In the genomic region with DNA sequence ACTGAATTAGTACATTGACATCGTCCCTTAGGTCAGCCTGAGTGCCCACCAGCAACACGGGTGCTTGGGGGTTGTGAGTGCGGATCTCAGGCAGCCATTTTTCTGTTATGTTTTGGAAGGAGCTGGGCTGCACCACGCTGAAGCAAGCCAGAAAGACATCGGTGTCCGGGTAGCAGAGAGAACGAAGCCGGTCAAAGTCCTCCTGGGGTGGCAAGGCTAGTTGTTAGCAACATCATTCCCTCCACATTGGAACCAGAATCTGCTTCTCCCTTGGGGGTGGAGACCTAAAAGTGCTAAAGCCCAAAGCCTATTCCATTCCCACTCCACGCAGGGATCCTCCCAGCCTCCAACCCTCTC, we compare ENCODE assay signal across 9 mouse cellular contexts. TPM values are rescaled to one million over a fixed set of nuclear protein-coding genes. Genes with fewer than 3 reads are reported as not detected.
DNase-seq lines count a peak whose midpoint lies in the region; ATAC-seq and TF ChIP-seq lines count a peak whose summit lies in the region.
"Had no signal": no experiment of that assay in that cellular context is flagged by ENCODE, and none has a peak within 500 bp of the region (broad histone marks: within the 10 kb centered on the region; RNA-seq: fewer than 3 reads in every experiment).

No protein-coding gene starts in this region.

- H3K9ac ChIP-seq in hindbrain, embryonic 12.5 days: peak overlapping the region; percentile 80; the same call in 1 of the 2 replicates
- no peak overlapping the region for H3K9ac ChIP-seq in liver, embryonic 16.5 days (ENCODE audit: low read depth, low read length)

- H3K4me2 ChIP-seq in hindbrain, embryonic 12.5 days (replicated peaks): peak overlapping the region; percentile 95
- 0 out of 2 replicates have a peak overlapping the region, but pooled peaks have one; percentile 82 for H3K4me2 ChIP-seq in liver, embryonic 16.5 days (ENCODE audit: low read depth, low read length)

- no peaks in the 10 kb centered on the region for H3K9me3 ChIP-seq in E14TG2a.4 (ENCODE audit: low read length)
- no peaks in the 10 kb centered on the region for H3K9me3 ChIP-seq in hindbrain, embryonic 12.5 days (replicated peaks)
- H3K9me3 ChIP-seq in liver, embryonic 16.5 days (replicated peaks; ENCODE audit: control insufficient read depth, low read length): no peaks in the 10 kb centered on the region

- WGBS in hindbrain, embryonic 12.5 days: 45% methylated on average over 9 of the region's 9 CpGs
- WGBS in liver, embryonic 16.5 days (ENCODE audit: insufficient replicate concordance): 54% methylated on average over 9 of the region's 9 CpGs

- no peak overlapping the region for H3K27ac ChIP-seq in gastrocnemius, adult 2 months
- no peak overlapping the region for H3K27ac ChIP-seq in hindbrain, embryonic 12.5 days
- H3K27ac ChIP-seq in liver, embryonic 16.5 days (ENCODE audit: low read length): no peak overlapping the region

- TF ChIP-seq CTCF in gastrocnemius, adult 2 months (IDR thresholded peaks at IDR 0.05): no peak
- no peak for TF ChIP-seq CTCF in E14TG2a.4 (conservative IDR thresholded peaks at IDR 0.05; ENCODE audit: low read length)

- no peak for ATAC-seq in hindbrain, embryonic 12.5 days (ENCODE audit: low FRiP score)
- no peak for ATAC-seq in liver, embryonic 16.5 days (ENCODE audit: low read depth)

- H3K36me3 ChIP-seq in E14TG2a.4 (ENCODE audit: insufficient read depth, low read length): no peaks in the 10 kb centered on the region
- no peaks in the 10 kb centered on the region for H3K36me3 ChIP-seq in hindbrain, embryonic 12.5 days
- H3K36me3 ChIP-seq in liver, embryonic 16.5 days (ENCODE audit: control insufficient read depth, insufficient read depth): no peaks in the 10 kb centered on the region

- H3K4me3 ChIP-seq in gastrocnemius, adult 2 months: 0 out of 2 replicates have a peak overlapping the region, but pooled peaks have one; percentile 72
- H3K4me3 ChIP-seq in E14TG2a.4 (replicated peaks; ENCODE audit: low read length): peak overlapping the region; percentile 89
- H3K4me3 ChIP-seq in hindbrain, embryonic 12.5 days: peak overlapping the region; percentile 66
- no peak overlapping the region for H3K4me3 ChIP-seq in liver, embryonic 16.5 days (ENCODE audit: low read depth, low read length)

- peaks cover 20% of the 10 kb centered on the region for H3K4me1 ChIP-seq in E14TG2a.4 (replicated peaks; ENCODE audit: low read depth, low read length)
- H3K4me1 ChIP-seq in hindbrain, embryonic 12.5 days: peaks cover 5% of the 10 kb centered on the region; the same call in 1 of the 2 replicates
- peaks cover 5% of the 10 kb centered on the region for H3K4me1 ChIP-seq in liver, embryonic 16.5 days (ENCODE audit: control insufficient read depth, low read depth, low read length)

- peaks cover 34% of the 10 kb centered on the region for H3K27me3 ChIP-seq in E14TG2a.4 (ENCODE audit: insufficient read depth, low read length)
- H3K27me3 ChIP-seq in hindbrain, embryonic 12.5 days: peaks cover 30% of the 10 kb centered on the region
- H3K27me3 ChIP-seq in liver, embryonic 16.5 days (ENCODE audit: control insufficient read depth, insufficient read depth, low read depth, low read length): peaks cover 12% of the 10 kb centered on the region; the same call in 1 of the 2 replicates

- DNase-seq in gastrocnemius, adult 2 months: no peak
- DNase-seq in gastrocnemius, postnatal 25 days: no peak
- DNase-seq in Muller cell, postnatal 12 days (ENCODE audit: inconsistent ontology term): no peak
- no peak for DNase-seq in gastrocnemius, adult 8-10 months (ENCODE audit: low spot score in 2 of 2)
- no peak for DNase-seq in ovary, postnatal 14 days (ENCODE audit: low spot score)

- intact Hi-C loops in gastrocnemius, adult 2 months (cut with DNase I): no loop called here

RNA-seq across cellular contexts. Expression of gene Rhov, which starts 0.8 kb away (rescaled TPM):
- total RNA-seq in gastrocnemius, adult 2 months (2021): not detected
- total RNA-seq in gastrocnemius, postnatal 25 days (2021): not detected
- polyA plus RNA-seq in hindbrain, embryonic 12.5 days (2016; fragmentation: Nextera tagmentation; extraction: Ambion mirVana): 5.8 and 8.2 TPM in 2 replicates
- polyA plus RNA-seq in liver, embryonic 16.5 days (2015; fragmentation: Nextera tagmentation; extraction: Ambion mirVana): 0.20 TPM in 1 of 2 replicates, not detected in the other
- not detected for total RNA-seq in gastrocnemius, adult 8-10 months (2022)

RNA-seq across cellular contexts. Expression of gene Vps18, which starts 18.3 kb away (rescaled TPM):
- 10 to 100 TPM; 10.9 to 11.7 TPM for total RNA-seq in gastrocnemius, adult 2 months (2021)
- total RNA-seq in gastrocnemius, postnatal 25 days (2021): 1 to 10 TPM; 7.8 to 8.1 TPM
- polyA plus RNA-seq in hindbrain, embryonic 12.5 days (2016; fragmentation: Nextera tagmentation; extraction: Ambion mirVana): 28.2 and 28.3 TPM in 2 replicates
- 5.5 and 6.3 TPM in 2 replicates for polyA plus RNA-seq in liver, embryonic 16.5 days (2015; fragmentation: Nextera tagmentation; extraction: Ambion mirVana)
- total RNA-seq in gastrocnemius, adult 8-10 months (2022): 10 to 100 TPM; 10.8 to 12.5 (median 11.5) TPM

RNA-seq across cellular contexts. Expression of gene Spint1, which starts 33.1 kb away (rescaled TPM):
- total RNA-seq in gastrocnemius, adult 2 months (2021): not detected
- total RNA-seq in gastrocnemius, postnatal 25 days (2021): under 1 TPM in 1 of 2 experiments, not detected in 1; 0.10 TPM
- 3.0 and 6.4 TPM in 2 replicates for polyA plus RNA-seq in hindbrain, embryonic 12.5 days (2016; fragmentation: Nextera tagmentation; extraction: Ambion mirVana)
- 0.29 and 1.1 TPM in 2 replicates for polyA plus RNA-seq in liver, embryonic 16.5 days (2015; fragmentation: Nextera tagmentation; extraction: Ambion mirVana)
- total RNA-seq in gastrocnemius, adult 8-10 months (2022): under 1 TPM in 1 of 4 experiments, not detected in 3; 0.13 TPM

RNA-seq across cellular contexts. Expression of gene Ppp1r14d, which starts 40.6 kb away (rescaled TPM):
- not detected for total RNA-seq in gastrocnemius, adult 2 months (2021)
- total RNA-seq in gastrocnemius, postnatal 25 days (2021): not detected
- polyA plus RNA-seq in hindbrain, embryonic 12.5 days (2016; fragmentation: Nextera tagmentation; extraction: Ambion mirVana): 0.37 TPM in 1 of 2 replicates, not detected in the other
- polyA plus RNA-seq in liver, embryonic 16.5 days (2015; fragmentation: Nextera tagmentation; extraction: Ambion mirVana): not detected in 2 replicates
- total RNA-seq in gastrocnemius, adult 8-10 months (2022): not detected
- polyA plus RNA-seq: brain, embryonic 14.5 days had no signal

RNA-seq across cellular contexts. Expression of gene Dll4, which starts 55.3 kb away (rescaled TPM):
- total RNA-seq in gastrocnemius, adult 2 months (2021): 1 to 10 TPM; 3.8 to 4.8 TPM
- 1 to 10 TPM; 3.2 to 4.5 TPM for total RNA-seq in gastrocnemius, postnatal 25 days (2021)
- 5.6 TPM in 2 replicates for polyA plus RNA-seq in hindbrain, embryonic 12.5 days (2016; fragmentation: Nextera tagmentation; extraction: Ambion mirVana)
- polyA plus RNA-seq in liver, embryonic 16.5 days (2015; fragmentation: Nextera tagmentation; extraction: Ambion mirVana): 2.0 and 2.1 TPM in 2 replicates
- total RNA-seq in gastrocnemius, adult 8-10 months (2022): 1 to 10 TPM; 3.3 to 5.8 (median 3.9) TPM
